Mouse (Mus musculus) liver, postnatal 0 days (tissue): ENCODE measurements around the gene Col25a1.

Experiments used
- CTCF ChIP-seq: sonication (generic); IDR thresholded peaks from 2 replicates; pipeline ENCODE4 v1.5.1; 2016; ENCODE audit warnings: antibody characterized with exemption, low read depth
- EP300 ChIP-seq: IDR thresholded peaks from 2 replicates; pipeline ENCODE4 v1.6.1; 2016; ENCODE audit warnings: antibody characterized with exemption, low read depth, mild to moderate bottlenecking

GRCm38 (mm10) chr3:130232944-130233343 is 101.6 kb downstream of the Col25a1 start:
- TF ChIP-seq CTCF = no peak
- no peak for TF ChIP-seq EP300
